Mouse (Mus musculus) neural tube, embryonic 15.5 days (tissue): ENCODE data around the gene Apba1. TPM values are rescaled to one million over a fixed set of nuclear protein-coding genes. Genes with fewer than 3 reads are reported as not detected.
A peak's percentile ranks its signal among the peaks of the same experiment; 100 is the strongest.

Source experiments
- ATAC-seq: fragments of 200-750 bp; cut with Nextera tagmentation; 2 replicates; pipeline ENCODE4 v1.8.0; 2017; ENCODE audit warnings: mild to moderate bottlenecking, moderate TSS enrichment, moderate library complexity; ENCODE audit not compliant: low FRiP score
- H3K27ac ChIP-seq: fragments of 300-500 bp; sonication (generic); replicated peaks from 2 replicates; pipeline ENCODE4 v1.5.1; 2015; ENCODE audit warnings: mild to moderate bottlenecking, inconsistent platforms
- H3K27me3 ChIP-seq: fragments of 300-500 bp; sonication (generic); replicated peaks from 2 replicates; pipeline ENCODE4 v1.6.1; 2015; ENCODE audit warnings: inconsistent platforms
- H3K36me3 ChIP-seq: fragments of 300-500 bp; sonication (generic); 2 replicates; pipeline ENCODE4 v1.6.1; 2015; ENCODE audit warnings: inconsistent platforms
- H3K4me1 ChIP-seq: fragments of 300-500 bp; sonication (generic); 2 replicates; pipeline ENCODE4 v1.6.1; 2015; ENCODE audit warnings: inconsistent platforms
- H3K4me2 ChIP-seq: fragments of 300-500 bp; sonication (generic); 2 replicates; pipeline ENCODE4 v1.6.1; 2015; ENCODE audit warnings: inconsistent platforms, mild to moderate bottlenecking, moderate library complexity
- H3K4me3 ChIP-seq: fragments of 300-500 bp; sonication (generic); replicated peaks from 2 replicates; pipeline ENCODE4 v1.5.1; 2015; ENCODE audit warnings: mild to moderate bottlenecking, inconsistent platforms
- H3K9ac ChIP-seq: fragments of 300-500 bp; sonication (generic); replicated peaks from 2 replicates; pipeline ENCODE4 v1.6.1; 2015; ENCODE audit warnings: mild to moderate bottlenecking, inconsistent platforms
- H3K9me3 ChIP-seq: fragments of 300-500 bp; sonication (generic); replicated peaks from 2 replicates; pipeline ENCODE4 v1.6.1; 2016; ENCODE audit warnings: inconsistent platforms
- WGBS: fragments of 180-500 bp; shearing (Covaris S2); methylation state at CpG from one replicate; pipeline ENCODE4 v1.1.7; 2015; ENCODE audit warnings: mixed read lengths; 5-methylcytosine and 5-hydroxymethylcytosine counted together
- polyA plus RNA-seq: library from polyadenylated mRNA; unstranded; fragments of >200 nt; fragmentation: Nextera tagmentation; extraction: Ambion mirVana; gene quantifications from 2 replicates; pipeline ENCODE4 v1.2.1, GENCODE M21; 2015

Gene Apba1
- polyA plus RNA-seq, result 10.6 and 11.8 TPM in 2 replicates

DNA sequence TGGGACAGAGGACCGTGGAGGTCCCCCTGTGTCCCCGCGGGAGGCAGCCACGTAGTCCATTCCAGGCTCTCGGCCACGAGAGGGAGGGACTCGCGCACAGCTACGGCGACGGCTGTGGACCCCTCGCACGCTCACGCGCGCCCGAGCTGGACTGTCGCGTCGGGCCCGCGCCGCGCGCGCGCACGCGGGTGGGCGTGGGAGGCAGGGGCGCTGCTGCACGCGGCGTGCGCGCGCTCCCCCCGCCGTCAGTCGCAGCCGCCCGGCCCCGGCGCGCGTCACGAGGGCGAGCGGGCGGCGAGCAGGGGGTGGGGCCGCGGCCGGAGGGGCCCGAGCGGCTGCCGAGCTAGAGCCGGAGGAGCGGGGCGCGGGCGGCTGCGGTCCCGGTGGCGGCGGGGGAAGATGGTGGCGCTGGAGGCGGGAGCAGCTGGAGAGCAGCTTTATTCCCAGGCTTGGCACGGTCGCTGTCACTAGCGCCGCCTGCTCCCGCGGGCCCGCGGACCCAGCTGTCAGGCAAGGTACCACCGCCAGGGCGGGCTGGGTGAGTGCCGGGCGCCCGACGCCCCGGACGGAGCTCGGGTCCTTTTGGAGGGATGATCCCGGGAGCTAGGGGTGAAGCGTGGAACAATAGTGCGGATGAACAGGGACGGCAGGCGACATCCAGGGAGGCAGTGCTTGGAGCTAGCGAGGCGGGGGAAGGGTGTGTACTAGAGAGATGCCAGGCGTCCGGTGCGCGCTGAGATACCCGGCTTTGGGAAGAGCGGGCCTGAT, at the start of gene Apba1:
TSS of gene Apba1 (plus strand) at position 334 of the 768 bp plus-strand sequence.
- no peaks in the 10 kb centered on the region for H3K36me3 ChIP-seq
- H3K4me1 ChIP-seq, result peaks cover 28% of the 10 kb centered on the region
- 2% methylated on average over 72 of the region's 98 CpGs for WGBS

DNA sequence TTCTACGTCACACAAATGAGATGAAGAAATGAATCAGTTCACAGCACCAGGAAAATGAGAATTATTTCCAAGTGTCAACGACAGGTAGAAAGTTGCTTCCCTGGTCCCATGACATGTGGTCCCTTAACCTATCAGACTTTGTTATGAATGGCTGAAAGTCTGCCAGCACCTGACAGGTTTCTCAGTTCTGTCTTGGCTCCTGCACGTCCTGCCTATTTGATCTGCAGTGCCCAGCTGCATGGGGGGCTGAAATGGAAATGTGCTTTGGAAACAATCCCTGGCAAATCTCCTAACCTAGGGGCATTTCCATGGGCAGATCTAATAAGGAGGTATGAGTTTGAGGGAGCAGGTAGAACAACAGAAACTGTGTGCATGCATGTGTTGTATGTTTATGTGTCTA, 12.2 kb upstream of the Apba1 start:
- H3K4me3 ChIP-seq, result no peak overlapping the region

More for the DNA sequence above, at the start of gene Apba1:
- Histone ChIP-seq H3K4me3 (peak within 1 kb of the TSS; percentile 77), H3K4me2 (peak within 1 kb of the TSS; percentile 76), H3K9me3 (no peaks in the 10 kb centered on the region), H3K9ac (peak within 1 kb of the TSS; percentile 89), H3K27ac (peak within 1 kb of the TSS; percentile 99), H3K27me3 (no peaks in the 10 kb centered on the region)
- ATAC-seq, result peak; percentile 92

DNA sequence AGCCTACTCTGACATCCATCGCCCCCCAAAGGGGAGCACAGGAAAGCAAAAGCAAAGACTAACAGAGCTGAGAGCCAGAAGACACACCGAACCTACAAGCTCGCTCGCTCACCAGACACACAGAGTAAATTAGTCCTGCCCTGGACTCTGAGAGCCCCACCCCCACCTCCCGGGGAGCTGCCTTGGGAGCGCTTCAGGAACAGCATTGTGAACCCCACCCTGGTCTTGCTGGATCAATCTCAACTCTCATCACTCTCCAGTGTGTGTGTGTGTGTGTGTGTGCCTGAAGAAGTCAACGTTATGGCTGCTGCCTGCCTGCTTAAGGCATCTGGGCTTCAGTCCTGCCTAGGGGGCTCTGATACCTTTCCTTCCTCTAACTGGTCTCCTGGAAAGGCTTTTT, 1.7 kb upstream of the Apba1 start:
- H3K4me2 ChIP-seq, result peak overlapping the region; percentile 23; the same call in 1 of the 2 replicates
- WGBS, result 22% methylated on average over 7 of the region's 7 CpGs
- no peak overlapping the region for H3K4me3 ChIP-seq

More for the DNA sequence above, 12.2 kb upstream of the Apba1 start:
- WGBS, result 77% methylated on average over 3 of the region's 3 CpGs
- ATAC-seq, result no peak
- no peaks in the 10 kb centered on the region for H3K4me1 ChIP-seq
- H3K9me3 ChIP-seq, result no peaks in the 10 kb centered on the region
- no peaks in the 10 kb centered on the region for H3K36me3 ChIP-seq
- no peak overlapping the region for H3K4me2 ChIP-seq
- H3K9ac ChIP-seq, result no peak overlapping the region
- H3K27me3 ChIP-seq, result no peaks in the 10 kb centered on the region
- H3K27ac ChIP-seq, result no peak overlapping the region

DNA sequence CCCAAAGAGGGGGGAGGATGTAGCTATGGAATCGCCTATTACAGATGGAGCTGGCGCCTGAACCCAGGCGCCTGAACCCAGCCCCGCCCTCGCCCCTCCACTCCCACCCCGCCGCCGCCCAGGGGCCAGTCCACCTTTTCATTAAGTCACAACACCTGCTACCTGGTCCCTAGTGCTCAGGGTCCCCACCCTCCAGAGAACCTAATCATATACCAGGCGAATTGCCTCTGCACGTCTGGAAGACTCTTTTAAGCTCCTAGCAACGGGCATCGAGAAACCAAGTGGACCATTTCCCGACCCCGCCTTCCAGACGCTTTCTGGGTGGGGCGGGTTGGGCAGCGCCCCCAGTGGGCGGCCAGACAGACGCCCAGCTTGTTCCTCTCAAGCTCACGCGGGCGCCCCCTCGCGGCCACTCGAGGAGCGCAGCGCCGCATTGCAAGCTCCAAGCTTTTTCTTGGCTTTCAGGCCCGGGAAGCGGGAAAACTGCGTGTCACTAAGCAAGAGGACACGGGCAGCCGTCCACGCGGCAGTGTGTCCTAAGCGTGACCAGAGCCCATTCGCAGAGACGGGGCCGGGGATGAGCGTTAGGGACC, 630 bp upstream of the Apba1 start:
- Histone ChIP-seq H3K9me3 (no peaks in the 10 kb centered on the region), H3K27me3 (no peaks in the 10 kb centered on the region), H3K27ac (peak overlapping the region; percentile 99), H3K36me3 (no peaks in the 10 kb centered on the region), H3K4me3 (peak overlapping the region; percentile 77), H3K4me1 (peaks cover 22% of the 10 kb centered on the region), H3K4me2 (peak overlapping the region; percentile 76), H3K9ac (peak overlapping the region; percentile 89)
- under 1% methylated on average over 40 of the region's 40 CpGs for WGBS
- ATAC-seq, result peak; percentile 82

More for the DNA sequence above, 1.7 kb upstream of the Apba1 start:
- H3K27ac ChIP-seq, result no peak overlapping the region
- H3K9me3 ChIP-seq, result no peaks in the 10 kb centered on the region
- H3K4me1 ChIP-seq, result peaks cover 22% of the 10 kb centered on the region
- ATAC-seq, result no peak
- H3K9ac ChIP-seq, result no peak overlapping the region
- no peaks in the 10 kb centered on the region for H3K36me3 ChIP-seq
- H3K27me3 ChIP-seq, result no peaks in the 10 kb centered on the region

DNA sequence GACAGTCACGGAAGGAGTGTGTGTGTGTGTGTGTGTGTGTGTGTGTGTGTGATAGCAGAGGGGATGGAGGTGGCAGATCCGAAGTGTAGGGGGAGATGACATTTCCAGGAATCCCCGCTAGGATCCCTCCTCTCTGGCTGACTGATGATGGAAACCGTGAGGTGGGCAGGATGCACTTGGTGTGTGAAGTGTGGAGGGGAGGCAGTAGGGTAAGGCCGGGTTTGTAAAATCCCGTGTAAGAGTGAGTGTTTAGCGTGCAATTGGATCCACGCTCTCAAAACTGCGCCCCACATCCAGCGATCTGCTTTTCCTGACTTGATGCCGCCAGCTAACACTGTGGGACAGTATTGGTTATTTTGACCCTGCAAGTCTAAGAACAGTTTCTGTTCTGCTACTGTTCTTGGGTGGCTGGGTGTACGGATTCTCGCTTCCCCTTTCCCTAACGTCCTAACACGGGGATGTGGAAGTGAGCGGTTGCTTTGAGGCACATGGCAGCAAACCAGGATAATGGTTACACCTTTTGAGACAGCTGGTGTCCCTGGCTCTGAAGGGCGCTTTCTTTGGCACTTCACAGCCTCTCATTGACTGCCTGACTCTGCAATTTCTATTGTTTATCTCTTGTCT, 747 bp downstream of the Apba1 start:
- peak overlapping the region; percentile 99 for H3K27ac ChIP-seq
- WGBS, result under 1% methylated on average over 17 of the region's 17 CpGs
- no peaks in the 10 kb centered on the region for H3K9me3 ChIP-seq
- H3K36me3 ChIP-seq, result no peaks in the 10 kb centered on the region
- H3K4me2 ChIP-seq, result peak overlapping the region; percentile 76
- peak; percentile 0; the same call in 1 of the 2 replicates for ATAC-seq
- H3K9ac ChIP-seq, result peak overlapping the region; percentile 89
- no peaks in the 10 kb centered on the region for H3K27me3 ChIP-seq
- H3K4me1 ChIP-seq, result peaks cover 33% of the 10 kb centered on the region
- H3K4me3 ChIP-seq, result peak overlapping the region; percentile 77

DNA sequence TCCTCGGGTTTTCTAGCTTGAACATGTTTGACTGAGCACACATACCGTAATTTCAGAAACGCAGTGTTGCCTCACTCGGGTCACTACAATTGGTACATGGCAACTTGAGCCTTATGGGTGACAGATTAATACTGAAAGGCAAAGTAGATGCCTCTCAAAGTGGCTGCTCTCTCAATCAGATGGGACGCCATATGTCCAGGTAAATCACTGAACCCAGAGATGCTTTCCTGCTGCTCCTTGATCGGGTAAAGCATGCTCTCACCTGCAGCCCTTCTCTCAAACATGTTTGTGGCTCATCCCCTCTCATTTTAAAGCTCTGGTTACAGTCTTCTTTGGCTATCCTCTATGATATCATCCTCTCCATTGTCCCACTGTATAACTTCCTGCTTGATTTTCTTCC, 4.7 kb downstream of the Apba1 start:
- Histone ChIP-seq H3K4me1 (peaks cover 35% of the 10 kb centered on the region), H3K27ac (no peak overlapping the region), H3K36me3 (no peaks in the 10 kb centered on the region), H3K4me3 (no peak overlapping the region), H3K4me2 (no peak overlapping the region), H3K9ac (no peak overlapping the region), H3K9me3 (no peaks in the 10 kb centered on the region), H3K27me3 (no peaks in the 10 kb centered on the region)
- 88% methylated on average over 6 of the region's 6 CpGs for WGBS
- no peak for ATAC-seq

DNA sequence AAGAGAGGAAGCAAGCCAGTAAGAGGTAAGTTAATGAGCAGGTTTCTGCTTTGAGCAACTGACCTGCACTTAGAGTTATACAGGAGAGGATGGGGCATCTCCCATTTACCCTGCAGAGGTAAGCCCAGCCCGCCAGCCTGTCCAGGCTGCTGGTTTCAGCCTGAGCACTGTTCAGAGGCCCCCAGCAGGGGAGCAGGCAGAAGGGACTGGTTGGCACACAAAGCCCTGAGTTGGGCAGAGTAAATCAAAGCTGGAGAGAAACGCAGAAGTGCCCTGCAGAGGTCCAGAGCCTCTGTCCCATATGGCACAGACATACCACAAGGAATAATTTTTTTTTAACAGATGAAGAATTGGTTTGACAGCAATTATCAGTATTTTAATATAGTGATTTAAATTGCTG, 5.4 kb downstream of the Apba1 start:
- no peak overlapping the region for H3K4me3 ChIP-seq
- no peaks in the 10 kb centered on the region for H3K27me3 ChIP-seq
- H3K4me2 ChIP-seq, result no peak overlapping the region
- H3K9me3 ChIP-seq, result no peaks in the 10 kb centered on the region
- no peaks in the 10 kb centered on the region for H3K36me3 ChIP-seq
- H3K4me1 ChIP-seq, result peaks cover 41% of the 10 kb centered on the region
- 29% methylated on average over 2 of the region's 2 CpGs for WGBS
- ATAC-seq, result no peak
- H3K27ac ChIP-seq, result no peak overlapping the region
- no peak overlapping the region for H3K9ac ChIP-seq

DNA sequence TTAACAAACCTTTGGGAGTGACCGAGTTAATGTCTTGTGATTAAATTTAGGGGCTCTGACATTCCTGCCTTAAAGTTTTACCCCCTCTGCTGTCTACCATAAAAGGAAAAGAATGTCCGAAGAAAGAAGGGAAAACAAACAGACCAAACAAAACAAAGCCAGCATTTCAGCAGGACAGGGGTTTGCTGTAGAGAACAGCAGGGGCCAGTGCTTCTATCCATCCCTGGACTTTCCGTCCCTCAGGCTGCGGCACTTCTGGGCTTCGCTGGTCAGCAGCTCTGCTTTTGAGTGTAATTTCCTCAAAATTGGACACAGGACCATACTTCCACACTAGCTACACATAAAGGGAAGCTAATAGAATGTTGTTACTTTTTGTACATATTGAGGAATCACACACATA, 10.2 kb downstream of the Apba1 start:
- no peak overlapping the region for H3K4me2 ChIP-seq
- H3K4me1 ChIP-seq, result peaks cover 41% of the 10 kb centered on the region
- ATAC-seq, result no peak
- no peak overlapping the region for H3K9ac ChIP-seq
- H3K4me3 ChIP-seq, result no peak overlapping the region
- H3K9me3 ChIP-seq, result no peaks in the 10 kb centered on the region
- WGBS, result 25% methylated on average over 5 of the region's 5 CpGs
- H3K27ac ChIP-seq, result no peak overlapping the region
- H3K36me3 ChIP-seq, result no peaks in the 10 kb centered on the region
- no peaks in the 10 kb centered on the region for H3K27me3 ChIP-seq

DNA sequence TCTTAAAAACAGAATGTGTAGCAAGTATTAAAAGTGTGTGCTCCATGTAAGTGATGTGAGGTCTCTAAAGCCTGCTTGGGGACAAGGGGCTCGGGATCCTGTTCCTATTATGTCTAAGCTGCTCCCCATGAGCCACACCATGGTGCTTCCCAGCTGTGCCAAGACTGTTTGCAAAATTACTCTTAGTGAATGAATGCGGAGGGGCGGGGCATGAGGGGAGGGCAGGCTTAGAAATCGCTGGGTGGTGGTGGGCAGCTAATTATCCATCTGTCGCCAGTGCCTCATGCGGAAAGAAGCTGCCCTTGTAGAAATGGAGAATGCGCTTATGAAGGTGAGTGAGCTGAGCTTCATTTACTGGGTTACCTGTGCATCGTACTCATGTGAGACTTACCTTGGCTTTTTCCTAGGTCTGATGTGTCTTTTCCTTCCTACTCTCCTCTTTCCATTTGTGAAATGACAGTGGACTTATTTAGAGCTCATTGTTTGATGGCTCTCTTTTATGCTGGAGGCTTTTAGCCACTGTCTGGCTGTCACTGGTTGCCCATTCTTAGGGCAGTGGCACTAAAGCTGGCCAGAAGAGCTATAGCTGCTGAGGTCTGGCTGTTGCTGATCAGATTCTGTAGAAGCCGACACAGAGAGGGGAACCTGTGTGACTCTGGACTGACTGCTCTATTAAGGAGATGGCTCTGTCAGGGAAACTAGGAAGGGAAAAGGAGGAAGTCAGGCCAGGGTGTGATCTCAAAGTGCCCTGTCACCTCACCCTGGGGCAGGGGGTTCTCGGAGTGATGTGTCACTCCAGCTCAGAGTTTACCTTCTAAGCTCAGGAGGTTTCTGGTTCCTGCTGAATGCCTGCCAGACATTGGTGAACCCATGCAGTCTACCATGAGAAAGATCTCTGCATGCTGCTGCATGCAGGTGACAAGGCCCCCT, 12.1 kb downstream of the Apba1 start:
- ATAC-seq, result peak; percentile 51
- no peak overlapping the region for H3K9ac ChIP-seq
- no peak overlapping the region for H3K4me3 ChIP-seq
- H3K9me3 ChIP-seq, result no peaks in the 10 kb centered on the region
- no peaks in the 10 kb centered on the region for H3K27me3 ChIP-seq
- H3K27ac ChIP-seq, result 0 out of 2 replicates have a peak overlapping the region, but pooled peaks have one; percentile 41
- 0 out of 2 replicates have a peak overlapping the region, but pooled peaks have one; percentile 29 for H3K4me2 ChIP-seq
- WGBS, result 27% methylated on average over 10 of the region's 10 CpGs
- H3K4me1 ChIP-seq, result peaks cover 28% of the 10 kb centered on the region
- H3K36me3 ChIP-seq, result no peaks in the 10 kb centered on the region

DNA sequence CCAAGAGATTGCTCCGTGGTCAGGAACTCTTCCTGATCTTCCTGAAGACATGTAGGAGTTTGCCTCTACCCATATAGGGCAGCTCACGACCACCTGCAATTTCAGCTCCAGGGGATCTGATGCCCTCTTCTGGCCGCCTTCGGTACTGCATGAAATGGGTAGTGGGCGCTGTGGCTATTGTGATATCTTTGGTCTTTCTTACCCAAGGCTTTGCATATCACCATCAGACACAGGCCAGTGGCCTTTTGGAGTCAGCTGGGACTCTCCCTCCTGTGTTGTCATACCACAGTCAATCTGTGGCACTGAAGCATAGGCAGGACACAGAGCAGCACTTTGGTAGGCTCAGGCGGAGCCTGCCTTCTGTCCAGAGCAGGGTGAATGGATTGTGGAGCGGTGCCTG, 13.3 kb downstream of the Apba1 start:
- WGBS, result 73% methylated on average over 7 of the region's 7 CpGs
- Histone ChIP-seq H3K36me3 (no peaks in the 10 kb centered on the region), H3K9me3 (no peaks in the 10 kb centered on the region), H3K27ac (no peak overlapping the region), H3K4me1 (peaks cover 28% of the 10 kb centered on the region), H3K27me3 (no peaks in the 10 kb centered on the region), H3K4me3 (no peak overlapping the region), H3K4me2 (no peak overlapping the region), H3K9ac (no peak overlapping the region)
- no peak for ATAC-seq

DNA sequence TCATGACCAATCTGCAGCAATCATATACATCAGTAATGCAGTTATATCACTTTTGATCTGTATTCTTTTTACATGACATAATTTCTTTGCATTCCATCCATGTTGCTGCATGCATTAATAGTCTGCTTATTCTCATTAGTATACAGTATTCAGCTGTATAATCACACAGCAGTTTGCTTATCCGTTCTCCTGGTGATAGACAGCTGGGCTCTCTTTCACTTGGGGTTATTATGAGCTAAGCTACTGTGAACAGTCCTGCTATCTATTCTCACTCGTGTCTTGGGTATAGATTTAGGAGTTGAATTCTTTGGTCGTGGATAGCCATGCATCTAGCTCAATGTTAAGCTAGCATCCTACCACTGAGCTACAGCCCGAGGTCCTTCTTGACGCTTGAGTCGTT, 16.7 kb downstream of the Apba1 start:
- H3K9ac ChIP-seq, result no peak overlapping the region
- no peak overlapping the region for H3K27ac ChIP-seq
- no peak for ATAC-seq
- no peaks in the 10 kb centered on the region for H3K27me3 ChIP-seq
- H3K9me3 ChIP-seq, result no peaks in the 10 kb centered on the region
- no peaks in the 10 kb centered on the region for H3K36me3 ChIP-seq
- no peak overlapping the region for H3K4me3 ChIP-seq
- WGBS, result 73% methylated on average over 6 of the region's 6 CpGs
- peaks cover 10% of the 10 kb centered on the region for H3K4me1 ChIP-seq
- no peak overlapping the region for H3K4me2 ChIP-seq
